Mouse (Mus musculus): ENCODE measurements around the gene Pcgf2. TPM values are rescaled to one million over a fixed set of nuclear protein-coding genes. Genes with fewer than 3 reads are reported as not detected.

Pcgf2 gene
- total and polyA plus RNA-seq, 3 experiments: 0.99 to 19.5 (median 5.6) TPM

DNA sequence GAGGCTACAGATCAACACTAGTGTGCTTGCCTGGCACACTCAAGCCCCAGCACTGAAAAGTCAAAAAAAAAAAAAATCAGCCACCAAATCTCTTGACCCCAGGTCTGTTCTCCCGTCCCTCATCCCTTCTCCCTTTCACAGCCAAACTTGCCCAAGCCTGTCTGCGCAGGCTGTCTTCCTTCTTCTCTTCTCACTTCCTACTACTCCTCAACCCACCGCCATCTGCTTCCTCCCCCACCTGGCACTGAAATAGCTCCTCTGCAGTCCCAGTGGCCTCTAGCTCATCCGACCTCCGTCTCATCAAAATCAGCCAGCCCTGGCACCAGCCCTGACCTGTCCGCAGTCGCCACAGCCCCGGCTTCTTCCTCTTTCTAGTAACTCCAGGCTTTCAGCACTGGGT lies 58.6 kb downstream of the Pcgf2 start (continued):
- TF ChIP-seq JUN (IDR thresholded peaks at IDR 0.05; ENCODE audit: insufficient read depth, low read depth, low read length): no peak
- no peak for TF ChIP-seq ZKSCAN1 (IDR thresholded peaks at IDR 0.05; ENCODE audit: borderline replicate concordance, low read depth, low read length)
- TF ChIP-seq SIN3A (IDR thresholded peaks at IDR 0.05; ENCODE audit: low read length): no peak
- 0 out of 2 replicates have a peak, but pooled peaks have one; percentile 47 for TF ChIP-seq UBTF (IDR thresholded peaks at IDR 0.05; ENCODE audit: low read depth, low read length)
- no peak for TF ChIP-seq CHD1 (IDR thresholded peaks at IDR 0.05; ENCODE audit: low read depth, low read length)
- peak; percentile 75 for TF ChIP-seq EP300 (IDR thresholded peaks at IDR 0.05; ENCODE audit: low read length)
- TF ChIP-seq PAX5 (IDR thresholded peaks at IDR 0.05; ENCODE audit: low read length): no peak
- no peak for TF ChIP-seq USF2 (conservative IDR thresholded peaks at IDR 0.05; ENCODE audit: low read depth, low read length)
- TF ChIP-seq CTCF (conservative IDR thresholded peaks at IDR 0.05 in 1 of 2, IDR thresholded peaks at IDR 0.05 in 1 of 2; ENCODE audit: low read depth in 2 of 2, low read length in 2 of 2): no peak
- TF ChIP-seq JUND (conservative IDR thresholded peaks at IDR 0.05; ENCODE audit: low read depth, low read length): no peak
- TF ChIP-seq CHD2 (IDR thresholded peaks at IDR 0.05; ENCODE audit: low read length): peak; percentile 70; the same call in 1 of the 2 replicates
- no peak for TF ChIP-seq MXI1 (IDR thresholded peaks at IDR 0.05; ENCODE audit: low read depth, low read length)

Other genes starting within 250 kb of the Pcgf2 start
- gene 4933428G20Rik, start 200.2 kb downstream of the Pcgf2 start, total RNA-seq (2012; rRNA removed): 0.17 TPM in 1 of 2 replicates, not detected in the other
- not detected in 2 replicates for gene 4933428G20Rik, start 200.2 kb downstream of the Pcgf2 start, total RNA-seq (2014; rRNA removed)
- 0.30 and 0.50 TPM in 2 replicates for gene 4933428G20Rik, start 200.2 kb downstream of the Pcgf2 start, polyA plus RNA-seq (2012; ENCODE audit: insufficient read length, low read depth)
- 0.08 TPM in 2 replicates for gene Srcin1, start 124.3 kb downstream of the Pcgf2 start, total RNA-seq (2012; rRNA removed)
- gene Srcin1, start 124.3 kb downstream of the Pcgf2 start, total RNA-seq (2014; rRNA removed): not detected in 2 replicates
- gene Srcin1, start 124.3 kb downstream of the Pcgf2 start, polyA plus RNA-seq (2012; ENCODE audit: insufficient read length, low read depth): 0.09 and 0.12 TPM in 2 replicates
- 4.2 and 5.0 TPM in 2 replicates for gene Epop, start 70.8 kb downstream of the Pcgf2 start, total RNA-seq (2012; rRNA removed)
- 1.7 and 2.1 TPM in 2 replicates for gene Epop, start 70.8 kb downstream of the Pcgf2 start, total RNA-seq (2014; rRNA removed)
- 8.3 and 8.4 TPM in 2 replicates for gene Epop, start 70.8 kb downstream of the Pcgf2 start, polyA plus RNA-seq (2012; ENCODE audit: insufficient read length, low read depth)
- 50.7 and 55.6 TPM in 2 replicates for gene Mllt6, start 37.1 kb downstream of the Pcgf2 start, total RNA-seq (2012; rRNA removed)
- gene Mllt6, start 37.1 kb downstream of the Pcgf2 start, total RNA-seq (2014; rRNA removed): 24.3 and 25.3 TPM in 2 replicates
- 38.3 and 43.0 TPM in 2 replicates for gene Mllt6, start 37.1 kb downstream of the Pcgf2 start, polyA plus RNA-seq (2012; ENCODE audit: insufficient read length, low read depth)
- gene Cisd3, start 14.7 kb downstream of the Pcgf2 start, total RNA-seq (2012; rRNA removed): 141 and 157 TPM in 2 replicates
- gene Cisd3, start 14.7 kb downstream of the Pcgf2 start, total RNA-seq (2014; rRNA removed): 63.8 and 66.1 TPM in 2 replicates
- gene Cisd3, start 14.7 kb downstream of the Pcgf2 start, polyA plus RNA-seq (2012; ENCODE audit: insufficient read length, low read depth): 169 and 221 TPM in 2 replicates
- 863 and 969 TPM in 2 replicates for gene Psmb3, start 2.9 kb upstream of the Pcgf2 start, total RNA-seq (2012; rRNA removed)
- 1,070 and 1,251 TPM in 2 replicates for gene Psmb3, start 2.9 kb upstream of the Pcgf2 start, total RNA-seq (2014; rRNA removed)
- 560 and 594 TPM in 2 replicates for gene Psmb3, start 2.9 kb upstream of the Pcgf2 start, polyA plus RNA-seq (2012; ENCODE audit: insufficient read length, low read depth)
- gene Pip4k2b, start 44.2 kb upstream of the Pcgf2 start, total RNA-seq (2012; rRNA removed): 28.7 and 30.8 TPM in 2 replicates
- gene Pip4k2b, start 44.2 kb upstream of the Pcgf2 start, total RNA-seq (2014; rRNA removed): 20.3 and 23.3 TPM in 2 replicates
- 35.4 and 44.0 TPM in 2 replicates for gene Pip4k2b, start 44.2 kb upstream of the Pcgf2 start, polyA plus RNA-seq (2012; ENCODE audit: insufficient read length, low read depth)
- gene Cwc25, start 66.1 kb upstream of the Pcgf2 start, total RNA-seq (2012; rRNA removed): 16.7 and 17.3 TPM in 2 replicates
- 19.3 and 19.6 TPM in 2 replicates for gene Cwc25, start 66.1 kb upstream of the Pcgf2 start, total RNA-seq (2014; rRNA removed)
- gene Cwc25, start 66.1 kb upstream of the Pcgf2 start, polyA plus RNA-seq (2012; ENCODE audit: insufficient read length, low read depth): 21.5 and 21.7 TPM in 2 replicates
- gene 1700001P01Rik, start 75.4 kb upstream of the Pcgf2 start, total RNA-seq (2012; rRNA removed): 0.47 and 0.50 TPM in 2 replicates
- not detected in 2 replicates for gene 1700001P01Rik, start 75.4 kb upstream of the Pcgf2 start, total RNA-seq (2014; rRNA removed)
- gene 1700001P01Rik, start 75.4 kb upstream of the Pcgf2 start, polyA plus RNA-seq (2012; ENCODE audit: insufficient read length, low read depth): 0.41 TPM in 1 of 2 replicates, not detected in the other
- 2,073 and 2,338 TPM in 2 replicates for gene Rpl23, start 81.9 kb upstream of the Pcgf2 start, total RNA-seq (2012; rRNA removed)
- 1,878 and 2,226 TPM in 2 replicates for gene Rpl23, start 81.9 kb upstream of the Pcgf2 start, total RNA-seq (2014; rRNA removed)
- 1,387 and 2,564 TPM in 2 replicates for gene Rpl23, start 81.9 kb upstream of the Pcgf2 start, polyA plus RNA-seq (2012; ENCODE audit: insufficient read length, low read depth)
- 16.8 and 18.6 TPM in 2 replicates for gene Lasp1, start 98.5 kb upstream of the Pcgf2 start, total RNA-seq (2012; rRNA removed)
- gene Lasp1, start 98.5 kb upstream of the Pcgf2 start, total RNA-seq (2014; rRNA removed): 12.3 and 12.5 TPM in 2 replicates
- gene Lasp1, start 98.5 kb upstream of the Pcgf2 start, polyA plus RNA-seq (2012; ENCODE audit: insufficient read length, low read depth): 45.1 and 45.4 TPM in 2 replicates
- gene B230217C12Rik, start 140.3 kb upstream of the Pcgf2 start, total RNA-seq (2012; rRNA removed): 4.6 and 4.9 TPM in 2 replicates
- 13.7 and 14.0 TPM in 2 replicates for gene B230217C12Rik, start 140.3 kb upstream of the Pcgf2 start, total RNA-seq (2014; rRNA removed)
- 11.9 and 12.4 TPM in 2 replicates for gene B230217C12Rik, start 140.3 kb upstream of the Pcgf2 start, polyA plus RNA-seq (2012; ENCODE audit: insufficient read length, low read depth)
- gene Fbxo47, start 183.7 kb upstream of the Pcgf2 start, total RNA-seq (2012; rRNA removed): 0.80 and 1.1 TPM in 2 replicates
- 2.1 and 3.0 TPM in 2 replicates for gene Fbxo47, start 183.7 kb upstream of the Pcgf2 start, total RNA-seq (2014; rRNA removed)
- 1.8 and 2.0 TPM in 2 replicates for gene Fbxo47, start 183.7 kb upstream of the Pcgf2 start, polyA plus RNA-seq (2012; ENCODE audit: insufficient read length, low read depth)

All from CH12.LX (cell line).